Mouse (Mus musculus) c-Kit-positive CD71-positive TER-119-negative erythroid progenitor cells, embryonic 14.5 days (primary cell): Measurements from ENCODE around the gene Vsnl1.

Experiments
- DNase-seq: peaks from one replicate; pipeline ENCODE4 v3.0.0-alpha.2; 2013; ENCODE audit warnings: low read depth

Gene Vsnl1

GRCm38 (mm10) chr12:11276632-11277031, 159.8 kb downstream of the Vsnl1 start:
- no peak for DNase-seq
